Mouse (Mus musculus) lung, embryonic 16.5 days (tissue): ENCODE results near the gene Smg6. TPM values are rescaled to one million over a fixed set of nuclear protein-coding genes. Genes with fewer than 3 reads are reported as not detected.

ENCODE experiments used
- ATAC-seq: fragments of 200-750 bp; cut with Nextera tagmentation; 2 replicates; pipeline ENCODE4 v1.8.0; 2017; ENCODE audit warnings: low read depth, mild to moderate bottlenecking, moderate library complexity
- H3K27ac ChIP-seq: fragments of 300-500 bp; sonication (generic); 2 replicates; pipeline ENCODE4 v1.5.1; 2014; ENCODE audit warnings: mild to moderate bottlenecking, control low read depth, low read length
- H3K27me3 ChIP-seq: fragments of 300-500 bp; sonication (generic); 2 replicates; pipeline ENCODE4 v1.6.1; 2014; ENCODE audit warnings: low read depth, low read length, mixed read lengths; ENCODE audit not compliant: control insufficient read depth, insufficient read depth
- H3K36me3 ChIP-seq: fragments of 300-500 bp; sonication (generic); 2 replicates; pipeline ENCODE4 v1.6.1; 2014; ENCODE audit warnings: low read length; ENCODE audit not compliant: control insufficient read depth, insufficient read depth
- H3K4me1 ChIP-seq: fragments of 300-500 bp; sonication (generic); replicated peaks from 2 replicates; pipeline ENCODE4 v1.6.1; 2014; ENCODE audit warnings: low read length, mixed read lengths; ENCODE audit not compliant: control insufficient read depth, insufficient read depth
- H3K4me2 ChIP-seq: fragments of 300-500 bp; sonication (generic); 2 replicates; pipeline ENCODE4 v1.6.1; 2014; ENCODE audit warnings: low read depth, low read length, control low read depth
- H3K4me3 ChIP-seq: fragments of 300-500 bp; sonication (generic); 2 replicates; pipeline ENCODE4 v1.5.1; 2014; ENCODE audit warnings: mild to moderate bottlenecking, low read length, control low read depth
- H3K9ac ChIP-seq: fragments of 300-500 bp; sonication (generic); 2 replicates; pipeline ENCODE4 v1.6.1; 2014; ENCODE audit warnings: low read length, control low read depth
- H3K9me3 ChIP-seq: fragments of 300-500 bp; sonication (generic); 2 replicates; pipeline ENCODE4 v1.6.1; 2016; ENCODE audit warnings: low read length; ENCODE audit not compliant: control insufficient read depth
- WGBS: fragments of 180-500 bp; shearing (Covaris S2); extraction: QIAGEN DNeasy Blood & Tissue Kit; methylation state at CpG from one replicate; pipeline ENCODE4 v1.1.7; 2014; 5-methylcytosine and 5-hydroxymethylcytosine counted together
- polyA plus RNA-seq: library from polyadenylated mRNA; unstranded; fragments of >200 nt; fragmentation: Nextera tagmentation; extraction: Ambion mirVana; gene quantifications from 2 replicates; pipeline ENCODE4 v1.2.1, GENCODE M21; 2015

Gene Smg6
- polyA plus RNA-seq, 1 experiment from 2014 or later: 17.0 TPM

- Histone ChIP-seq H3K4me3 (no peak overlapping the region), H3K36me3 (no peaks in the 10 kb centered on the region; the same call in 1 of the 2 replicates), H3K9me3 (no peaks in the 10 kb centered on the region), H3K4me1 (peaks cover 5% of the 10 kb centered on the region), H3K27me3 (no peaks in the 10 kb centered on the region), H3K27ac (no peak overlapping the region), H3K4me2 (no peak overlapping the region), H3K9ac (no peak overlapping the region)
- no peak for ATAC-seq
- 74% methylated on average over 2 of the region's 2 CpGs for WGBS
These were observed 153.0 kb downstream of the Smg6 start for GRCm38 (mm10) chr11:75078616-75079015.

- ATAC-seq: no peak
- H3K27me3 ChIP-seq: no peaks in the 10 kb centered on the region
- H3K4me3 ChIP-seq: no peak overlapping the region
- H3K4me1 ChIP-seq: no peaks in the 10 kb centered on the region
- 65% methylated on average over 1 of the region's 1 CpGs for WGBS
- no peaks in the 10 kb centered on the region for H3K9me3 ChIP-seq
- H3K9ac ChIP-seq: no peak overlapping the region
- no peaks in the 10 kb centered on the region; the same call in 1 of the 2 replicates for H3K36me3 ChIP-seq
- H3K4me2 ChIP-seq: no peak overlapping the region
- H3K27ac ChIP-seq: no peak overlapping the region
These were observed 157.4 kb downstream of the Smg6 start for GRCm38 (mm10) chr11:75083031-75083430.

- peak overlapping the region; percentile 85 for H3K27ac ChIP-seq
- ATAC-seq: peak; percentile 89
- no peaks in the 10 kb centered on the region for H3K9me3 ChIP-seq
- peaks cover 9% of the 10 kb centered on the region for H3K4me1 ChIP-seq
- WGBS: 25% methylated on average over 3 of the region's 3 CpGs
- no peak overlapping the region for H3K9ac ChIP-seq
- no peaks in the 10 kb centered on the region for H3K27me3 ChIP-seq
- no peak overlapping the region for H3K4me3 ChIP-seq
- H3K36me3 ChIP-seq: no peaks in the 10 kb centered on the region
- no peak overlapping the region for H3K4me2 ChIP-seq
These were observed 166.5 kb downstream of the Smg6 start for GRCm38 (mm10) chr11:75092159-75092558.

- 39% methylated on average over 5 of the region's 5 CpGs for WGBS
- H3K27me3 ChIP-seq: no peaks in the 10 kb centered on the region
- H3K9ac ChIP-seq: no peak overlapping the region
- no peak overlapping the region for H3K4me2 ChIP-seq
- peak overlapping the region; percentile 85 for H3K27ac ChIP-seq
- peaks cover 9% of the 10 kb centered on the region for H3K4me1 ChIP-seq
- no peaks in the 10 kb centered on the region for H3K9me3 ChIP-seq
- peaks cover 2% of the 10 kb centered on the region; the same call in 1 of the 2 replicates for H3K36me3 ChIP-seq
- ATAC-seq: peak; percentile 91
- H3K4me3 ChIP-seq: no peak overlapping the region
These were observed 167.0 kb downstream of the Smg6 start for GRCm38 (mm10) chr11:75092656-75093055.

GRCm38 (mm10) chr11:75094759-75095158 is 169.1 kb downstream of the Smg6 start:
- WGBS: 95% methylated on average over 1 of the region's 1 CpGs
- Histone ChIP-seq H3K4me2 (no peak overlapping the region), H3K36me3 (peaks cover 3% of the 10 kb centered on the region; the same call in 1 of the 2 replicates), H3K27me3 (no peaks in the 10 kb centered on the region), H3K9me3 (no peaks in the 10 kb centered on the region), H3K4me1 (peaks cover 9% of the 10 kb centered on the region), H3K9ac (no peak overlapping the region), H3K27ac (no peak overlapping the region), H3K4me3 (no peak overlapping the region)
- no peak for ATAC-seq

- Histone ChIP-seq H3K9me3 (no peaks in the 10 kb centered on the region), H3K27ac (no peak overlapping the region), H3K4me3 (no peak overlapping the region), H3K4me2 (no peak overlapping the region), H3K27me3 (no peaks in the 10 kb centered on the region), H3K9ac (0 out of 2 replicates have a peak overlapping the region, but pooled peaks have one; percentile 10), H3K36me3 (no peaks in the 10 kb centered on the region), H3K4me1 (peaks cover 13% of the 10 kb centered on the region)
- peak; percentile 38; the same call in 1 of the 2 replicates for ATAC-seq
- WGBS: 55% methylated on average over 5 of the region's 5 CpGs
These were observed 177.2 kb downstream of the Smg6 start for GRCm38 (mm10) chr11:75102763-75103339.

GRCm38 (mm10) chr11:75106614-75107013 is 181.0 kb downstream of the Smg6 start:
- no peaks in the 10 kb centered on the region for H3K9me3 ChIP-seq
- H3K27ac ChIP-seq: no peak overlapping the region

GRCm38 (mm10) chr11:75108909-75109308 is 183.3 kb downstream of the Smg6 start:
- no peak for ATAC-seq
- no peak overlapping the region for H3K9ac ChIP-seq
- H3K27me3 ChIP-seq: no peaks in the 10 kb centered on the region
- no peaks in the 10 kb centered on the region for H3K36me3 ChIP-seq
- H3K4me2 ChIP-seq: no peak overlapping the region
- no peak overlapping the region for H3K27ac ChIP-seq
- H3K4me1 ChIP-seq: no peaks in the 10 kb centered on the region
- H3K4me3 ChIP-seq: no peak overlapping the region
- no peaks in the 10 kb centered on the region for H3K9me3 ChIP-seq

More at GRCm38 (mm10) chr11:75106614-75107013, 181.0 kb downstream of the Smg6 start:
- Histone ChIP-seq H3K4me3 (no peak overlapping the region), H3K4me2 (no peak overlapping the region), H3K9ac (no peak overlapping the region), H3K36me3 (no peaks in the 10 kb centered on the region), H3K4me1 (peaks cover 13% of the 10 kb centered on the region), H3K27me3 (no peaks in the 10 kb centered on the region)
- ATAC-seq: no peak
- 77% methylated on average over 5 of the region's 5 CpGs for WGBS

- WGBS: 46% methylated on average over 6 of the region's 6 CpGs
- peaks cover 20% of the 10 kb centered on the region for H3K4me1 ChIP-seq
- no peak overlapping the region for H3K27ac ChIP-seq
- no peaks in the 10 kb centered on the region for H3K36me3 ChIP-seq
- no peak overlapping the region for H3K4me2 ChIP-seq
- no peaks in the 10 kb centered on the region for H3K9me3 ChIP-seq
- no peak overlapping the region for H3K9ac ChIP-seq
- H3K27me3 ChIP-seq: no peaks in the 10 kb centered on the region
- no peak overlapping the region for H3K4me3 ChIP-seq
- no peak for ATAC-seq
These were observed 190.8 kb downstream of the Smg6 start for GRCm38 (mm10) chr11:75116379-75116778.
